Mouse (Mus musculus) cerebellum, adult 9-10 months (tissue): ENCODE data around the gene Tmem53.

Experiments
- DNase-seq: peaks from one replicate; pipeline ENCODE4 v3.0.0; 2022

The Tmem53 gene

DNA sequence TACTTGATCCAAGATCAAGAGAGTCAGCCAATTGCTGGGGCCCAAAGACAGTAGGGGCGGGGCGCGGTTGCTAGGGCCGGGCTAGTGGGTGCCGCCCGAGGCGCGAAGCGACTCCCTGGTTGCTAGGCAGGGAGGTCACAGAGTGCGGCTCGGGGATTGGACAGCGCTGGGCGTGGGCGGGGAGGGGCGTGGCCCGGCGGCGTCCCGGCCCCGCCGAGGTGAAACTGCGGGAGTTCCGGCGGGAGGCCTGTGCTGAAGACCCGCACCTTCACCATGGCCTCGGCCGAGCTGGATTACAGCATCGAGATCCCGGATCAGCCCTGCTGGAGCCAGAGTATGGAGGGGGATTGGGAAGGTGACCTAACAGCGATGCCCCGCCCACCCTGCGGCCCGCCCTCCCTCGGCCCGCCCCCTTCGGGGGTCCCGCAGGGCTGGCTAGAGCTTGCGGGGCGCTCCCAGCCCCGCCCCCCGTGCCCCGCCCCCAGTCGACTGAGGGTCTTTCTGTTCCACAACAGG is at the start of gene Tmem53, which contains the start of gene Armh1:
TSS of gene Tmem53 (plus strand) at position 151 of the 516 bp plus-strand sequence.
TSS of gene Armh1 (minus strand) at position 325 of the 516 bp plus-strand sequence.
- peak; percentile 66 for DNase-seq

DNA sequence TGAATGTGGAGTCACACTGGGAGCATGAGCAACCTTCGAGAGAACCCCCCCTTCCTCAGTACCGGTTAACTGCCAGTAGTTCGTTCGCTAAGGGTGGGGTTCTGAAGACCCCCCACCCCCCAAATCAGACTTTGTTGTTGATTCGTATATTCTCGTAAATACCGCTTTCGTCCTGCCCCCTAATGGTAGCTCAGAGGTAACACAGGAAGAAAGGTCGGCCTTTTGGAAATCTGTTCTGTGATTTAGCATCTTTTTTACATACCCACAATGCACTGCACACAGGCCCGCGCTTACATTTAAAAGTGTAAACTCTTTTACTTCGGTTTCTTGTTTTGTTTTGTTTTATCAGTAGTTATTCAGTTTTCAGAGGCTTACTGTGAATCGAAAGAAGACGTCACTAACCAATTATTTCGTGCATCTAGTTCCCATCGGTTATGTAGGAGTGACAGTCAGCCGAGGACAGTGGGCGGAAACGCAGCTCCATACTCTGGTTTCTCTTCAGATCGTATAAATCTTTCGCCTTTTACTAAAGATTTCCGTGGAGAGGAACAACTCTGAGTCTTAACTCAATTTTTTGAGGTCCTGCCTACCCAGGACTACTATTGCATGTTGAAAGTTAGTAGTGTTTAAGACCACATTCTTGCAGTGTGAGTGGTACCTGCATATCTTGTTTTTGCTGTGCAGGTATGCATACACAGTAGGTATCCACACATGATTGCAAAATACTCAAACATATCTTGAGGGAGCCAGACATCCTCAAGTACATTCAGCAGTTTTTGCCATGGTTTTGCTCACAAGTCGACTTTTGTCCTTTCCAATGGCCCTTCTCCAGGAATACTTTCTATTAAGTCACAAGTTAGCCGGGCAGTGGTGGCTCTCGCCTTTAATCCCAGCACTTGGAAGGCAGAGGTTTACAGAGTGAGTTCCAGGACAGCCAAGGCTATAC is 49.4 kb upstream of the Tmem53 start:
- DNase-seq = peak; percentile 65

DNA sequence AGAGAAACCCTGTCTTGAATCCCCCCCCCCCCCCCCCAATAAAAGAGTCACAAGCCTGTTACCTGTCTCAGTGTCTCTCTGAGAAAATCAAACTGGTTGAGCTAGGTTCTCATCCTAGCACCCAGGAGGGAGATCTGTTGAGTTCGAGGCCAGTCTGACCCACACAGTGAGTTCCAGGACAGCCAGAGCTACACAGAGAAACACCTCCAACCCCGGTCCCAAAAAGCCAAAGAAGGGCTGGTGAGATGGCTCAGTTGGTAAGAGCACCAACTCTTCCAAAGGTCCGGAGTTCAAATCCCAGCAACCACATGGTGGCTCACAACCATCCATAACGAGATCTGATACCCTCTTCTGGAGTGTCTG is 48.8 kb upstream of the Tmem53 start:
- DNase-seq = no peak

- DNase-seq = no peak
Measured at GRCm38 (mm10) chr4:117209592-117209991, 42.2 kb upstream of the Tmem53 start.

DNA sequence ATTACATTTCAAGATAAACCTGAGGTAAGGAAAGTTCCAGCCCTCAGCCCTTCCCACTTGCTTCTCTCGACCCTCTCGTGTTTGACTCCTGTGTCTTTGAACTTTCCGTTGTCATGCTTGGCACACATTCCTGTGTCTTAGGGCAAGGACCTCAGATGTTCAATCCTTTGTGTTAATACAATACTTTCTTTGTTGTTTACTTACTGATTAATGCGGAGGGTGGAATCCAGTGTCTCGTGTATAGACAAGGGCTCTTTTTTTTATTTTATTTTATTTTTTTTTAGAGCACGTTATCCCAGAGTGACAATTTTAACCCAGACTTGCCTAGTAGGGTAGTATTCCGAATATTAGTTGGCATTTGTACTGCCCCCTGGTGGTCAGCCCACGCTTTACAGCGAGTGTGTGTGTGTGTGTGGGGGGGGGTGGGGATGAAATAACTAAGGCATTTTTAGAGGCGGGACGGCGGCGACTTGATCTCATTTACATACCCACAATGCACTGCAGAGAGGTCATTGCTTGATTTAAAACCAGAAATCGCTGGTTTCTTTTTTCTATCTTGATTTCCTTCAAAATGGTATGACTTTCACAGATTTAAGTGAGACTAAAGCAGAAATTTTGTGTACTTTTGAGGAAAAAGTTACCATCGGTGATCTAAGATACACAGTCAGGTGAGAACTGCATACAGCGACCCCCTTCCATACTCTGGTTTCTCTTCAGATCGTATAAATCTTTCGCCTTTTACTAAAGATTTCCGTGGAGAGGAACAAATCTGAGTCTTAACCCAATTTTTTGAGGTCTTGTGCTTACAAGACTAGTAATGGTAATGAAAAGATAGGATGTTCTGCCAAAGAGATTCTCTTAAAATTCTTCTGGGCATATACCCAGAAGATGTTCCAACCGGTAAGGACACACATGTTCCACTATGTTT is 41.3 kb upstream of the Tmem53 start:
- peak; percentile 63 for DNase-seq

DNA sequence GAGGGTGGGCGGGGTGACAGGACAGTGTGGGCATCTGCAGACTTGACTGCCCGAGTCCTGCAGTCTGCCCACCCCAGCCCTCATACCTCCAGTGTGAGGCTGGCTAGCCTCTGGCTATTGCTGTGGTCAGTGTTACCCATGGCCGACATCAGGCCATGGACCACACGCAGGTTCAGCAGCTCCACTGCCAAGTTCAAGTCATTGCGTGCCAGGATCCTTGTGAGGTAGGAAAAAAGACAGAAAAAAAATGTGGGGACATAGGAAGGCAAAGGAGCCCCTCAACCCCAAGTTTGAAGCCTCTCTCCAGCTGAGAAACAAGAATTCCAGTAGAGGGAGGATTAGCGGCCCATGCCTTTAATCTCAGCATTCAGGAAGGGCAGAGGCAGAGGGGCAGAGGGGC is 37.5 kb upstream of the Tmem53 start:
- no peak for DNase-seq

GRCm38 (mm10) chr4:117217029-117217428 is 34.7 kb upstream of the Tmem53 start:
- DNase-seq = no peak

DNA sequence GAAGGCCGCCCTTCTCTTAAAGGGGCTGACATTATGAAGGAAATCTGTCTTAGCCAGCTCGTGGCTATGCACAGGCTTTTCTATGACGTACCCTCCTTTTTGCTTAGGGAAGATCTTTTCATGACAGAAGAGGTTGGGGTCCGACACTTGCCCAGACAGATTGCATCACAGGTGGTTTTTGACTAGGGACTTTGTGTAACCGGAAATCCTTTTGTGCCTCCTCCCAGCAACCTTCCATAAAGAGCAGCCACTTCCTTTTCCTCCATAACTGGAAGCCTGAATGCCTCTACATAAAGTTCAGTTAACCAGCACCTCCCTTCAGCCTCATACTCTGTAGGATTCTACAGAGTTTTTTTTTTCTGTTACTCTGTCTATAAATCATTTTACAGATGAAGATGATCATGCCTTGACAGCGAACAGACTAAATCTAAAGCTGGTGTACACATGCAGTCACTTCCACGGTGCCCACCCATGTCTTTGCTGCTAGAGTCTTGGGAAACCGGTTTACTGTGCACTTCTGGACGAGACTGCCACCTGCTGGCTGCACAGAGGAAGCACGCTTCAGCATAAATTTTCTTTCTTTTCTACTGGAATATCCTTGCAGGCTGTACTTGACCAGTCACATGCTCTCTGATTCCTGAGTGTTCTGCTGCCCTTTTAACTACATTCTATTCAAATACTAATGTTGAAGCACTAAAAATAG is 33.1 kb upstream of the Tmem53 start:
- peak; percentile 48 for DNase-seq

GRCm38 (mm10) chr4:117220741-117221515 is 30.8 kb upstream of the Tmem53 start:
- no peak for DNase-seq

GRCm38 (mm10) chr4:117221836-117222235 is 29.9 kb upstream of the Tmem53 start:
- DNase-seq = no peak

DNA sequence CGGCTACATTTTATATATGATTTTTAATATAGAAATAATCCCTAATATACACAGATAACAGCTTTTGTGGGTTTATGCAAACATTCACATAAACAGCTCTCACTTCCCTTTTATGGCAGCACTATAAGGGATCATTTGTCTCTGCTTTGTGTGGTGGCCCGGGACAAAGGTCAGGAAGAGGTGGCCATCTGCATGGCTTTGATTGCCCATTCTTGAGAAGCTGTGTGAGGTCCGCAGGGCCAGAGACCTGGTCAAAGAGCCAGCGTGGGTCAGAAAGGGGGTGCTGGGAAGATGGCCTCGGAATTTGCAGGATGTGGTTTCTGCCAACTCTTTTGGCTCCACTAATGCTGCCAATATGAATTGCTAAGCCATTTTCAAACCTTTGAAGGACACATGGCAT is 28.8 kb upstream of the Tmem53 start:
- DNase-seq = no peak

DNA sequence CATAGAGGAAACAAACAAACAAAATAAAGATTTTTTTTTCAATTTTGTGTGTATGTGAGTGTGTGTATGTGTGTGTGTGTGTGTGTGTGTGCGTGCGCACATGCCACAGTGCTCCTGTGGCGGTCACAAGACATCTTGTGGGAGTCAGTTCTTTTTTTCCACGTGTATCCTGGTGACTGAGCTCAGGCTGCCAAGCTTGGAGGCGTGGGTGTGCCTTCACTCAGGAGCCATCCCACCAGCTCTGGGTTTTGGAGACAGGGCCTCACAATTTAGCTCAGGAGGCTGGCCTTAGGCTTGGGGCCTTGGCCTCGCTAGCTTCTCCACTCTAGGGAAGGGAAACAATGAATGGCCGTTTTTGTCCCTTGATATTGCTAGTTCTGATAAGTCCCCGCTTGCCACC is 27.6 kb upstream of the Tmem53 start:
- DNase-seq = no peak

DNA sequence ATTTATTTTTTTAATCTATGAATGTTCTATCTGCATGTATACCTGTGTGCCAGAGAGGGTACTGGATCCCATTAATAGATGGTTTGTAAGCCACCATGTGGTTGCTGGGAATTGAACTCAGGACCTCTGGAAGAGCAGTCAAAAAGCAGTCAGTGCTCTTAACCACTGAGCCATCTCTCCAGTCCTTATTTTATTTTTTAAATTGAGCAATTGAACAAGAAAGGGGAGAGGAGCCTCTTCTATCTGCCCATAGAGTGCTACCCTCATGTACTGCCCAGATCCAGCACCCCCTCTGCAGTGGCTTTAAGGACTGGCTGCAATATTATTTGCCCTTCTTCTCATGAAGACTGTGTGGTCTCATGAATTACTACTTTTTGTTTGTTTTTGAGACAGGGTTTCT is 26.5 kb upstream of the Tmem53 start:
- DNase-seq = no peak

- DNase-seq = no peak
Measured at GRCm38 (mm10) chr4:117229590-117229989, 22.2 kb upstream of the Tmem53 start.

DNA sequence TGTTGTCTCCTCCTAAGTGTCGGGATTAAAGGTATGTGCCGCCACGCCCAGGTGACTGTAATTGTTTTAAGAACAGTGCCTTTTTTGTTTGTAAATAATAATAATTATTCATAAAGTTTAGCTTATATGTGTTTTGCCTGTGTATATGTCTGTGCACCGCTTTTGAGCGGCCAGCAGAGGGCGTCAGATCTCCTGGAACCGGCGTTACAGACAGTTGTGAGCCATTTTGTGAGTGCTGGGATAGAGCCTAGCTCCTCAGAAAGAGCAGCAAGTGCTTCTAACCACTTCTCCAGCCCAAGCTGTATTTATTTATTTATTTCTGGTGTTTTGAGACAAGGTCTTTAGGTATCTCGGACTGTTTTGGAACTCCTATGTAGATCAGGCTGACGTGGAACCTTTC is 21.4 kb upstream of the Tmem53 start:
- DNase-seq = no peak

DNA sequence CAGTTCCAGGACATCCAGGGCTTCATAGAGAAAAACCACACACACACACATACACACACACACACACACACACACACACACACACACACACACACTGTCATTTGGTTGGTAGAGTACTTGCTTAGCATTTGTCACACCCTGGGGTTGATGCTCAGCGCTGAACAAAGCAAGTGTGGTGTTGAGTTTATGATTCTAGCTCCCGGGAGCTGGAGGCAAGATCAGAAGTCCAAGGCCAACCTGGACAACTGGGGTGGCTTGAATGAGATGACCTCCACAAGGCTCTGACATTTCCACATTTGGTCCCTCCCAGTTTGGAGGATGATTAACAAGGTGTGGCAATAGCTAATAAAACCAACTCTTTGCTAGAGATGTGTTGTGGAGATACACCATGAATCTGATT is 20.5 kb upstream of the Tmem53 start:
- DNase-seq = no peak

DNA sequence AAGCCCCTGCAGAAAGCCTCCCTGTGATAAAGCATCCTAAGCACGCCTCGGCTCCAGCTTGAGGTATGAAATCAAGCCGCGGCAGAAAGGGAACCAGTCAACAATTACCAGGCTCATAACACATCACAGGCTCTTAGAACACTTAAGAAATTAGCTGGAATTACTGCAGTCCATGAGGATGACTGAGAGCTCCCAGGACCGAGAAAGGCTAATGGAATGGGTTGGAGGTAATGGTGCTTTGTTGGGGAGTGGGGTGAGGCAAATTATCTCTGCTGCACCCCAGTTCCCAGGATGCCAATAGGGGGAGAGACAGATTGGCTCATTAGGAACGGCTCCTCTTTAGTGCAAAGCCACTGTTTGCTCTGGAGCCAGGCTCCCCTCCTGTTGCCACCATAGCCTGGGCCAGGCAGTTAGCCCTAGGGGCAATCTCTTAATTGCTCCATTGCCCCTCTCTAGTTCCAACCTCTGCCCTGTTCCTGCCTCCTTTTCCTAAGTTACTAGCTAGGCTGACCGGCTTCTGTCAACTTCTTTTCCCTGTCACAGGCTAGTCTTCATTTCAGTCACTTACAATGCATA is 17.5 kb upstream of the Tmem53 start:
- no peak for DNase-seq

DNA sequence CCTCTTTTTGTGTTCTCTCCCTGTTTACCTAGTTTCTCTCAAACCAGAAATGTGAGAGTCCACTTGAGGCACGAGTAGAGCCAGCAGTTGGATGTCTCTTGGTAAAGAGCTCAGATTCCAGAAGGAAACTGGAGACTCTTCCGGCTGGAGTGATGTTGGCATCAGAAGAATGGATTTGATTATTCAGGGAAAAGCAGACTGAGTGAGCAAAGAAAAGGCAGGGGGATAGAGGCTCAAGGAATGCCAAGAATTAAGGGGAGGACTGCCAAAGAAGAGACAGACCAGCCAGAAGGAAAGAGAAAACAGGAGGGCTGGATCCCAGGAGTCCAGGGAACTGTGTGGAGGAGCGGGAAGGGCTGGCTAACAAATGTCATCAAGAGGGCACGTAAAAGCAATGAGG is 15.9 kb upstream of the Tmem53 start:
- no peak for DNase-seq

DNA sequence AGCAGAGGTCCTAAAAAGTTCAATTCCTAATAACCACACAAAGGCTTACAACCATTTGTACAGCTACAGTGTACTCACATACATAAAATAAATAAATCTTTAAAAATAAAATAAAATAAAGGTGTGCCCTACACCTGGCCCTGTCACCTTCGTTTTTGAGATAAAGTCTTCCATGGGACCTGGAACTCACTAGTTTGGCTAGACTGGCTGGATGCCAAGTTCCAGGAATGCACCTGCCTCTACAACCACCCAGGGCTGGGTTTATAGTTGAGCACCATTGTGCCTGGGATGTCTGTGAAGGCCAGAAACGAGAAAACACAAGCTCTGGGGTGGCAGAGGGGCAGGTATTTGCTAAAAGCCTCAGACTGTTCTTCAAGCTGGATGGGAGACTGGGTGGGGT is 12.6 kb upstream of the Tmem53 start:
- no peak for DNase-seq

DNA sequence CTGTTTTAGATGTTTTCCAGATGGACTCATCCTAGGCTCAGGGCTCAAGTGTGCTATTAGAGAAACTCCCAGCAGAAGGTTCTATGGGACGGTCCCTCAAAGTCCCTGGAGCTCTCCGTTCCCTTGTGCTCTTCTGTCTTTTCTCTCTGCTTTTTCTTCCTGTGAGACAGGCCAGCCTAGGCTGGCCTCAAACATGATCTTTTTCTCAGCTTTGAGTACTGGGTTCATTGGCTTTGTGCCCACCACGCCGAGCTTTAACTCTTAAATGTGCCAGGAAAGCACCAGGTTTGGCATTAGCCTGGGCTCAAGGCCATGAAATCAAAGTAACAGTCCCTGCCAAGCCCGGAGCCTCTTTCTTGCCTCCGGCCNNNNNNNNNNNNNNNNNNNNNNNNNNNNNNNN is 10.9 kb upstream of the Tmem53 start:
- no peak for DNase-seq

- no peak for DNase-seq
Measured at GRCm38 (mm10) chr4:117250982-117251381, 769 bp upstream of the Tmem53 start.

- no peak for DNase-seq
Measured at GRCm38 (mm10) chr4:117252351-117252750, 600 bp downstream of the Tmem53 start.
